Mouse (Mus musculus) CH12.LX (cell line): ENCODE results near the gene Otub2. TPM values are rescaled to one million over a fixed set of nuclear protein-coding genes. Genes with fewer than 3 reads are reported as not detected.

ENCODE experiments used
- DNase-seq: peaks from one replicate; pipeline ENCODE4 v3.0.0-alpha.2; 2013; ENCODE audit errors: extremely low read depth
- H3K27ac ChIP-seq: 2 replicates; pipeline ENCODE4 v1.5.1; 2012; ENCODE audit warnings: low read depth, mild to moderate bottlenecking, control low read depth, moderate library complexity; ENCODE audit not compliant: insufficient read depth
- H3K27me3 ChIP-seq: replicated peaks from 2 replicates; pipeline ENCODE3; 2012; ENCODE audit warnings: inconsistent platforms
- H3K36me3 ChIP-seq, 2 experiments: replicated peaks in 1 of 2; 2 replicates each; pipeline versions ENCODE3 to v1.6.1; 2012; ENCODE audit warnings: inconsistent platforms in 1 of 2, low read length in 1 of 2, mild to moderate bottlenecking in 1 of 2, mixed read lengths in 1 of 2, moderate library complexity in 1 of 2; ENCODE audit not compliant: control insufficient read depth in 1 of 2, insufficient read depth in 1 of 2
- H3K4me1 ChIP-seq, 2 experiments: 2 replicates each; pipeline ENCODE4 v1.6.1; 2012; ENCODE audit warnings: inconsistent platforms in 1 of 2, moderate library complexity in 1 of 2; ENCODE audit not compliant: insufficient read depth in 2 of 2, control insufficient read depth in 1 of 2
- H3K4me2 ChIP-seq: 2 replicates; pipeline ENCODE4 v1.6.1; 2012; ENCODE audit warnings: low read depth, mild to moderate bottlenecking, control low read depth; ENCODE audit not compliant: poor library complexity, insufficient read depth, severe bottlenecking
- H3K4me3 ChIP-seq, 3 experiments: fragments of 150-350 bp in 1 of 3; sonication (generic) in 1 of 3; replicated peaks in 1 of 3; 2 replicates each; pipeline versions ENCODE3 to v1.5.1; 2011 to 2012; ENCODE audit warnings: low read depth in 2 of 3, low read length in 2 of 3, mild to moderate bottlenecking in 2 of 3, moderate library complexity in 2 of 3, control low read depth in 1 of 3, improper control_type of control experiment in 1 of 3, inconsistent platforms in 1 of 3, mixed read lengths in 1 of 3; ENCODE audit not compliant: poor library complexity in 1 of 3
- H3K79me2 ChIP-seq: replicated peaks from 2 replicates; pipeline ENCODE4 v1.6.1; 2012; ENCODE audit warnings: mild to moderate bottlenecking, moderate library complexity; ENCODE audit not compliant: control insufficient read depth, poor library complexity, insufficient read depth, severe bottlenecking; ENCODE audit errors: extremely low read depth
- H3K9ac ChIP-seq: 2 replicates; pipeline ENCODE4 v1.6.1; 2012; ENCODE audit warnings: low read depth, mild to moderate bottlenecking, control low read depth, moderate library complexity; ENCODE audit not compliant: insufficient read depth
- H3K9me3 ChIP-seq: replicated peaks from 2 replicates; pipeline ENCODE3; 2012; ENCODE audit warnings: low read length, inconsistent platforms, mixed read lengths
- BHLHE40 ChIP-seq: IDR thresholded peaks from 2 replicates; pipeline ENCODE4 v1.6.1; 2011; ENCODE audit warnings: mild to moderate bottlenecking, low read depth, low read length, improper control_type of control experiment
- CTCF ChIP-seq, 2 experiments: IDR thresholded peaks in 1 of 2; conservative IDR thresholded peaks in 1 of 2; 2 replicates each; pipeline ENCODE4 v1.5.1; 2011 to 2012; ENCODE audit warnings: low read depth in 2 of 2, low read length in 2 of 2, improper control_type of control experiment in 1 of 2, inconsistent platforms in 1 of 2, mild to moderate bottlenecking in 1 of 2, moderate library complexity in 1 of 2
- JUN ChIP-seq: IDR thresholded peaks from 2 replicates; pipeline ENCODE4 v1.6.1; 2011; ENCODE audit warnings: low read depth, mild to moderate bottlenecking, low read length, improper control_type of control experiment, moderate library complexity; ENCODE audit not compliant: insufficient read depth
- JUND ChIP-seq: conservative IDR thresholded peaks from 2 replicates; pipeline ENCODE4 v1.6.1; 2011; ENCODE audit warnings: low read depth, low read length, improper control_type of control experiment
- MAFK ChIP-seq: IDR thresholded peaks from 2 replicates; pipeline ENCODE4 v1.6.1; 2011; ENCODE audit warnings: low read length, improper control_type of control experiment; ENCODE audit not compliant: insufficient replicate concordance
- MAX ChIP-seq: IDR thresholded peaks from 2 replicates; pipeline ENCODE4 v1.6.1; 2011; ENCODE audit warnings: low read length, improper control_type of control experiment
- MAZ ChIP-seq: IDR thresholded peaks from 2 replicates; pipeline ENCODE4 v1.6.1; 2012; ENCODE audit warnings: low read depth, mild to moderate bottlenecking, inconsistent platforms, low read length, improper control_type of control experiment, moderate library complexity
- MXI1 ChIP-seq: IDR thresholded peaks from 2 replicates; pipeline ENCODE4 v1.6.1; 2011; ENCODE audit warnings: mild to moderate bottlenecking, low read depth, low read length, improper control_type of control experiment
- MYC ChIP-seq: IDR thresholded peaks from 2 replicates; pipeline ENCODE4 v1.6.1; 2011; ENCODE audit warnings: low read depth, mild to moderate bottlenecking, improper control_type of control experiment, low read length
- PAX5 ChIP-seq: IDR thresholded peaks from 2 replicates; pipeline ENCODE4 v1.6.1; 2012; ENCODE audit warnings: low read length, inconsistent platforms, mixed read lengths
- POLR2A ChIP-seq: IDR thresholded peaks from 2 replicates; pipeline ENCODE4 v1.6.1; 2011; ENCODE audit warnings: low read depth, mild to moderate bottlenecking, improper control_type of control experiment, low read length
- RAD21 ChIP-seq: IDR thresholded peaks from 2 replicates; pipeline ENCODE4 v1.6.1; 2011; ENCODE audit warnings: low read depth, mild to moderate bottlenecking, low read length, improper control_type of control experiment, moderate library complexity
- RCOR1 ChIP-seq: conservative IDR thresholded peaks from 2 replicates; pipeline ENCODE4 v1.6.1; 2012; ENCODE audit warnings: low read depth, mild to moderate bottlenecking, inconsistent platforms, low read length, improper control_type of control experiment
- SIN3A ChIP-seq: IDR thresholded peaks from 2 replicates; pipeline ENCODE4 v1.6.1; 2012; ENCODE audit warnings: low read length, improper control_type of control experiment, inconsistent platforms
- TBP ChIP-seq: conservative IDR thresholded peaks from 2 replicates; pipeline ENCODE4 v1.6.1; 2011; ENCODE audit warnings: low read depth, low read length, improper control_type of control experiment
- TCF12 ChIP-seq: IDR thresholded peaks from 2 replicates; pipeline ENCODE4 v1.6.1; 2014; ENCODE audit warnings: low read depth, mild to moderate bottlenecking, inconsistent platforms, low read length, improper control_type of control experiment
- UBTF ChIP-seq: IDR thresholded peaks from 2 replicates; pipeline ENCODE4 v1.6.1; 2012; ENCODE audit warnings: low read depth, mild to moderate bottlenecking, inconsistent platforms, low read length, improper control_type of control experiment, moderate library complexity
- USF1 ChIP-seq: IDR thresholded peaks from 2 replicates; pipeline ENCODE4 v1.6.1; 2014; ENCODE audit warnings: low read depth, mild to moderate bottlenecking, inconsistent platforms, low read length, improper control_type of control experiment
- USF2 ChIP-seq: conservative IDR thresholded peaks from 2 replicates; pipeline ENCODE4 v1.6.1; 2011; ENCODE audit warnings: low read depth, low read length, improper control_type of control experiment
- ZC3H11A ChIP-seq: IDR thresholded peaks from 2 replicates; pipeline ENCODE4 v1.6.1; 2012; ENCODE audit warnings: low read depth, mild to moderate bottlenecking, inconsistent platforms, low read length, improper control_type of control experiment
- ZKSCAN1 ChIP-seq: IDR thresholded peaks from 2 replicates; pipeline ENCODE4 v1.6.1; 2012; ENCODE audit warnings: low read depth, inconsistent platforms, low read length, improper control_type of control experiment, borderline replicate concordance
- dilution Hi-C: fragments of 300-500 bp; cut with MboI; formaldehyde crosslinking; loops from 2 replicates; pipeline ENCODE4 v1.14.3; 2020; ENCODE audit warnings: low sequenced_read_pairs; ENCODE audit not compliant: extremely low pct_unique_long_range_greater_than_20kb, extremely low pct_ligation_motif_present
- in situ Hi-C: fragments of 300-500 bp; cut with MboI; formaldehyde crosslinking; loops from 3 replicates; pipeline ENCODE4 v1.14.3; 2019; ENCODE audit warnings: low sequenced_read_pairs, low pct_ligation_motif_present, low pct_unique_long_range_greater_than_20kb, mixed read lengths
- polyA plus RNA-seq: library from polyadenylated mRNA; unstranded; fragments of >175 nt; gene quantifications from 2 replicates; pipeline ENCODE4 v1.2.1, GENCODE M21; 2012; ENCODE audit warnings: low read depth; ENCODE audit not compliant: insufficient read length
- total RNA-seq, 2 experiments: library from RNA; depleted of rRNA; stranded (reverse); fragments of 300-350 nt in 1 of 2; fragments of >200 nt in 1 of 2; gene quantifications; 2 replicates each; pipeline ENCODE4 v1.2.3; 2012 to 2014

Otub2 gene
- total and polyA plus RNA-seq, 3 experiments = 3.0 to 11.5 (median 7.6) TPM

- peaks cover 3% of the 10 kb centered on the region for H3K27me3 ChIP-seq
- TF ChIP-seq MAX (0 out of 2 replicates have a peak, but pooled peaks have one; percentile 13), JUN (no peak), BHLHE40 (peak; percentile 46), MXI1 (no peak), USF1 (no peak)
- H3K36me3 ChIP-seq = no peaks in the 10 kb centered on the region
- H3K27ac ChIP-seq = no peak overlapping the region
- H3K9me3 ChIP-seq = peaks cover 4% of the 10 kb centered on the region
- H3K4me2 ChIP-seq = no peak overlapping the region
- in situ Hi-C loops = loop anchor here (5.0 kb wide), 1 partner anchor 34 kb away; no protein-coding TSS in a partner anchor
- dilution Hi-C loops = no loop called here
- no peaks in the 10 kb centered on the region for H3K79me2 ChIP-seq
- peaks cover 23 to 61% of the 10 kb centered on the region in 2 experiments for H3K4me1 ChIP-seq
- no peak overlapping the region for H3K9ac ChIP-seq
- H3K4me3 ChIP-seq = no peak overlapping the region
- DNase-seq = no peak
These were observed 26.8 kb upstream of the Otub2 start for GRCm38 (mm10) chr12:103361539-103362307.

DNA sequence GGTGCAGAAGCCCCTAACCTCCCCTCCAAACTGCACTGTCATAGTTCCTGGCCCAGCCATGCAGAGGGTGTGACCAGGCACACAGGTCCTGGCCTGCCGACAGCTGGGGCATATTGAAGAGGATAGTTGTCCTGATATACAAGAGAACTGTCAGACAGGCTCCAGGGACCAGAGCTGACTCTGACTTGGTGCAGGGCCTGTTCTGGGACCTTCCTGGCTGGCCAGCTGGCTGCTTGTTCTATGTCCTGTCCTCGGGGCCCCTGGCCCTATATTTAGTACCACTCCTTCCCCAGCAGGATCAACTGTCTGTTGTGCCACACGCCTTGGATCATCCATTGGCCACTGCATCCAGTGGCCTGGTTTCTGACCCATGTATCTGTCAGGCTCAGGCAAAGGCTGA lies 26.1 kb upstream of the Otub2 start:
- in situ Hi-C loops (loop anchor here (5.0 kb wide), 1 partner anchor 35 kb away; no protein-coding TSS in a partner anchor), dilution Hi-C loops (no loop called here)
- TF ChIP-seq USF2 (no peak), POLR2A (no peak), CTCF (conservative IDR thresholded peaks at IDR 0.05 in 1 of 2, IDR thresholded peaks at IDR 0.05 in 1 of 2; ENCODE audit: low read depth in 2 of 2, low read length in 2 of 2) (no peak), ZC3H11A (no peak), PAX5 (no peak)
- TF ChIP-seq, all 38 proteins: peak for 0
- no peaks in the 10 kb centered on the region for H3K79me2 ChIP-seq
- H3K27ac ChIP-seq = no peak overlapping the region
- no peak overlapping the region for H3K9ac ChIP-seq
- no peak overlapping the region for H3K4me3 ChIP-seq
- H3K4me1 ChIP-seq = peaks cover 23 to 61% of the 10 kb centered on the region in 2 experiments
- no peaks in the 10 kb centered on the region for H3K36me3 ChIP-seq
- H3K9me3 ChIP-seq = no peaks in the 10 kb centered on the region
- no peak for DNase-seq
- peaks cover 3% of the 10 kb centered on the region for H3K27me3 ChIP-seq
- no peak overlapping the region for H3K4me2 ChIP-seq

- in situ Hi-C loops (loop anchor here (5.0 kb wide), 1 partner anchor 225 kb away; no protein-coding TSS in a partner anchor), dilution Hi-C loops (no loop called here)
- H3K36me3 ChIP-seq = no peaks in the 10 kb centered on the region
- H3K79me2 ChIP-seq = no peaks in the 10 kb centered on the region
- no peak for TF ChIP-seq RAD21
- TF ChIP-seq USF1 = no peak
- TF ChIP-seq SIN3A = no peak
- no peak for TF ChIP-seq ZKSCAN1
- no peak for TF ChIP-seq JUN
- TF ChIP-seq PAX5 = no peak
- TF ChIP-seq UBTF = no peak
- TF ChIP-seq MYC = no peak
- TF ChIP-seq TCF12 = no peak
- no peak for TF ChIP-seq CTCF (conservative IDR thresholded peaks at IDR 0.05 in 1 of 2, IDR thresholded peaks at IDR 0.05 in 1 of 2; ENCODE audit: low read depth in 2 of 2, low read length in 2 of 2)
- no peak for TF ChIP-seq MAX
- no peak for TF ChIP-seq MAFK
- no peak for TF ChIP-seq JUND
- no peak for TF ChIP-seq MAZ
- TF ChIP-seq TBP = no peak
- no peak for TF ChIP-seq RCOR1
- no peak for TF ChIP-seq POLR2A
- H3K4me1 ChIP-seq = peaks cover 0 to 17% of the 10 kb centered on the region in 2 experiments; a peak in 2 of 4 replicates
- no peak overlapping the region for H3K9ac ChIP-seq
- DNase-seq = no peak
- no peaks in the 10 kb centered on the region for H3K9me3 ChIP-seq
- H3K4me2 ChIP-seq = no peak overlapping the region
- H3K4me3 ChIP-seq = no peak overlapping the region
- no peak overlapping the region for H3K27ac ChIP-seq
- peaks cover 28% of the 10 kb centered on the region for H3K27me3 ChIP-seq
These were observed 21.3 kb upstream of the Otub2 start for GRCm38 (mm10) chr12:103367171-103367570.
